Mouse (Mus musculus): Measurements from ENCODE around the gene Pcdh19. TPM values are rescaled to one million over a fixed set of nuclear protein-coding genes. Genes with fewer than 3 reads are reported as not detected.
A peak's percentile ranks its signal among the peaks of the same experiment; 100 is the strongest.

Pcdh19 gene
- polyA plus RNA-seq, 1 experiment from 2014 or later = 2.5 TPM

GRCm38 (mm10) chrX:133689576-133690250, 926 bp upstream of the Pcdh19 start:
- ATAC-seq (ENCODE audit: low FRiP score, low TSS enrichment) (no peak), DNase-seq (ENCODE audit: low spot score) (no peak)
- WGBS = 28% methylated on average over 35 of the region's 35 CpGs
- Histone ChIP-seq H3K9me3 (ENCODE audit: control insufficient read depth, low read length) (no peaks in the 10 kb centered on the region), H3K27me3 (ENCODE audit: control insufficient read depth, insufficient read depth, low read length) (no peaks in the 10 kb centered on the region), H3K4me2 (replicated peaks; ENCODE audit: low read depth) (peak overlapping the region; percentile 72), H3K9ac (ENCODE audit: low read length) (no peak overlapping the region), H3K27ac (replicated peaks) (no peak overlapping the region), H3K4me3 (ENCODE audit: low read depth, low read length) (peak overlapping the region; percentile 46), H3K36me3 (ENCODE audit: control insufficient read depth, insufficient read depth, low read length) (no peaks in the 10 kb centered on the region), H3K4me1 (replicated peaks; ENCODE audit: control insufficient read depth, insufficient read depth) (no peaks in the 10 kb centered on the region)
- TF ChIP-seq CTCF (IDR thresholded peaks at IDR 0.05; ENCODE audit: low read depth) = no peak

GRCm38 (mm10) chrX:133688156-133688555, 631 bp downstream of the Pcdh19 start:
- WGBS = 17% methylated on average over 17 of the region's 31 CpGs
- Histone ChIP-seq H3K9me3 (ENCODE audit: control insufficient read depth, low read length) (no peaks in the 10 kb centered on the region), H3K4me1 (replicated peaks; ENCODE audit: control insufficient read depth, insufficient read depth) (no peaks in the 10 kb centered on the region), H3K9ac (ENCODE audit: low read length) (peak overlapping the region; percentile 52), H3K4me2 (replicated peaks; ENCODE audit: low read depth) (peak overlapping the region; percentile 72), H3K4me3 (ENCODE audit: low read depth, low read length) (peak overlapping the region; percentile 46), H3K27ac (replicated peaks) (no peak overlapping the region), H3K36me3 (ENCODE audit: control insufficient read depth, insufficient read depth, low read length) (no peaks in the 10 kb centered on the region), H3K27me3 (ENCODE audit: control insufficient read depth, insufficient read depth, low read length) (no peaks in the 10 kb centered on the region)
- no peak for TF ChIP-seq EP300 (optimal IDR thresholded peaks at IDR 0.05)
- TF ChIP-seq CTCF (IDR thresholded peaks at IDR 0.05; ENCODE audit: low read depth) = no peak
- ATAC-seq (ENCODE audit: low FRiP score, low TSS enrichment) (no peak), DNase-seq (ENCODE audit: low spot score) (peak; percentile 16)

GRCm38 (mm10) chrX:133687666-133688151, 1.1 kb downstream of the Pcdh19 start:
- TF ChIP-seq CTCF (IDR thresholded peaks at IDR 0.05; ENCODE audit: low read depth) (no peak), EP300 (optimal IDR thresholded peaks at IDR 0.05) (no peak)
- H3K4me2 ChIP-seq (replicated peaks; ENCODE audit: low read depth) = peak overlapping the region; percentile 72
- H3K27me3 ChIP-seq (ENCODE audit: control insufficient read depth, insufficient read depth, low read length) = no peaks in the 10 kb centered on the region
- DNase-seq (ENCODE audit: low spot score) (peak; percentile 23), ATAC-seq (ENCODE audit: low FRiP score, low TSS enrichment) (0 out of 2 replicates have a peak, but pooled peaks have one; percentile 33)
- no peak overlapping the region for H3K9ac ChIP-seq (ENCODE audit: low read length)
- H3K27ac ChIP-seq (replicated peaks) = no peak overlapping the region
- WGBS = 19% methylated on average over 19 of the region's 37 CpGs
- no peaks in the 10 kb centered on the region for H3K4me1 ChIP-seq (replicated peaks; ENCODE audit: control insufficient read depth, insufficient read depth)
- H3K4me3 ChIP-seq (ENCODE audit: low read depth, low read length) = peak overlapping the region; percentile 46
- H3K9me3 ChIP-seq (ENCODE audit: control insufficient read depth, low read length) = no peaks in the 10 kb centered on the region
- H3K36me3 ChIP-seq (ENCODE audit: control insufficient read depth, insufficient read depth, low read length) = no peaks in the 10 kb centered on the region

- Histone ChIP-seq H3K9me3 (ENCODE audit: control insufficient read depth, low read length) (no peaks in the 10 kb centered on the region), H3K27ac (replicated peaks) (no peak overlapping the region), H3K4me3 (ENCODE audit: low read depth, low read length) (peak overlapping the region; percentile 46), H3K4me1 (replicated peaks; ENCODE audit: control insufficient read depth, insufficient read depth) (no peaks in the 10 kb centered on the region), H3K4me2 (replicated peaks; ENCODE audit: low read depth) (peak overlapping the region; percentile 72), H3K36me3 (ENCODE audit: control insufficient read depth, insufficient read depth, low read length) (no peaks in the 10 kb centered on the region), H3K27me3 (ENCODE audit: control insufficient read depth, insufficient read depth, low read length) (no peaks in the 10 kb centered on the region), H3K9ac (ENCODE audit: low read length) (no peak overlapping the region)
- no peak for ATAC-seq (ENCODE audit: low FRiP score, low TSS enrichment)
- no peak for TF ChIP-seq CTCF (IDR thresholded peaks at IDR 0.05; ENCODE audit: low read depth)
- TF ChIP-seq EP300 (optimal IDR thresholded peaks at IDR 0.05) = no peak
- 25% methylated on average over 49 of the region's 55 CpGs for WGBS
- DNase-seq (ENCODE audit: low spot score) = no peak
Observed at GRCm38 (mm10) chrX:133686533-133687311, 2.1 kb downstream of the Pcdh19 start.

GRCm38 (mm10) chrX:133685572-133685971, 3.2 kb downstream of the Pcdh19 start:
- Histone ChIP-seq H3K9me3 (ENCODE audit: control insufficient read depth, low read length) (no peaks in the 10 kb centered on the region), H3K36me3 (ENCODE audit: control insufficient read depth, insufficient read depth, low read length) (no peaks in the 10 kb centered on the region), H3K4me3 (ENCODE audit: low read depth, low read length) (no peak overlapping the region), H3K27me3 (ENCODE audit: control insufficient read depth, insufficient read depth, low read length) (no peaks in the 10 kb centered on the region), H3K27ac (replicated peaks) (no peak overlapping the region), H3K4me2 (replicated peaks; ENCODE audit: low read depth) (no peak overlapping the region), H3K4me1 (replicated peaks; ENCODE audit: control insufficient read depth, insufficient read depth) (no peaks in the 10 kb centered on the region), H3K9ac (ENCODE audit: low read length) (no peak overlapping the region)
- ATAC-seq (ENCODE audit: low FRiP score, low TSS enrichment) = no peak
- TF ChIP-seq CTCF (IDR thresholded peaks at IDR 0.05; ENCODE audit: low read depth) (no peak), EP300 (optimal IDR thresholded peaks at IDR 0.05) (no peak)
- DNase-seq (ENCODE audit: low spot score) = no peak
- WGBS = 57% methylated on average over 12 of the region's 12 CpGs

- no peak overlapping the region for H3K4me2 ChIP-seq (replicated peaks; ENCODE audit: low read depth)
- no peak overlapping the region for H3K9ac ChIP-seq (ENCODE audit: low read length)
- no peak for TF ChIP-seq CTCF (IDR thresholded peaks at IDR 0.05; ENCODE audit: low read depth)
- TF ChIP-seq EP300 (optimal IDR thresholded peaks at IDR 0.05) = no peak
- H3K4me3 ChIP-seq (ENCODE audit: low read depth, low read length) = no peak overlapping the region
- no peaks in the 10 kb centered on the region for H3K36me3 ChIP-seq (ENCODE audit: control insufficient read depth, insufficient read depth, low read length)
- WGBS = 41% methylated on average over 3 of the region's 3 CpGs
- H3K27ac ChIP-seq (replicated peaks) = no peak overlapping the region
- no peaks in the 10 kb centered on the region for H3K27me3 ChIP-seq (ENCODE audit: control insufficient read depth, insufficient read depth, low read length)
- no peaks in the 10 kb centered on the region for H3K4me1 ChIP-seq (replicated peaks; ENCODE audit: control insufficient read depth, insufficient read depth)
- H3K9me3 ChIP-seq (ENCODE audit: control insufficient read depth, low read length) = no peaks in the 10 kb centered on the region
- DNase-seq (ENCODE audit: low spot score) = no peak
- no peak for ATAC-seq (ENCODE audit: low FRiP score, low TSS enrichment)
Observed at GRCm38 (mm10) chrX:133683961-133684360, 4.8 kb downstream of the Pcdh19 start.

Data from stomach, postnatal 0 days (tissue).